Mouse (Mus musculus) liver, adult 2 months (tissue): ENCODE data around the gene Pla2g16. TPM values are rescaled to one million over a fixed set of nuclear protein-coding genes. Genes with fewer than 3 reads are reported as not detected.

Source experiments
- DNase-seq: peaks from one replicate; pipeline ENCODE4 v3.0.0-alpha.2; 2011; ENCODE audit warnings: low read depth, low spot score; ENCODE audit errors: extremely low read depth
- H3K27ac ChIP-seq: fragments of 200-500 bp; replicated peaks from 2 replicates; pipeline ENCODE4 v1.5.1; 2012; ENCODE audit warnings: low read depth, mild to moderate bottlenecking, control low read depth, inconsistent platforms, low read length; ENCODE audit not compliant: insufficient read depth
- H3K27me3 ChIP-seq: fragments of 200-500 bp; 2 replicates; pipeline ENCODE4 v1.6.1; 2012; ENCODE audit warnings: mild to moderate bottlenecking, moderate library complexity, low read length, inconsistent platforms; ENCODE audit not compliant: control insufficient read depth, insufficient read depth
- H3K36me3 ChIP-seq: fragments of 200-500 bp; 2 replicates; pipeline ENCODE4 v1.6.1; 2012; ENCODE audit warnings: low read length, inconsistent platforms; ENCODE audit not compliant: control insufficient read depth, insufficient read depth
- H3K4me1 ChIP-seq: fragments of 200-500 bp; 2 replicates; pipeline ENCODE4 v1.6.1; 2011; ENCODE audit warnings: low read length; ENCODE audit not compliant: control insufficient read depth, insufficient read depth
- H3K4me3 ChIP-seq: fragments of 200-500 bp; 2 replicates; pipeline ENCODE4 v1.5.1; 2011; ENCODE audit warnings: low read depth, mild to moderate bottlenecking, control low read depth, low read length, moderate library complexity; ENCODE audit not compliant: insufficient read depth
- H3K79me2 ChIP-seq: fragments of 200-500 bp; 2 replicates; pipeline ENCODE4 v1.6.1; 2012; ENCODE audit warnings: inconsistent platforms, mild to moderate bottlenecking, low read length, moderate library complexity; ENCODE audit not compliant: control insufficient read depth, insufficient read depth
- H3K9ac ChIP-seq: fragments of 200-500 bp; 2 replicates; pipeline ENCODE4 v1.6.1; 2012; ENCODE audit warnings: low read depth, mild to moderate bottlenecking, control low read depth, inconsistent platforms, low read length
- CTCF ChIP-seq: fragments of 200-500 bp; IDR thresholded peaks from 2 replicates; pipeline ENCODE4 v1.5.1; 2011; ENCODE audit warnings: low read depth, low read length, control low read depth
- POLR2A ChIP-seq: fragments of 200-500 bp; IDR thresholded peaks from 2 replicates; pipeline ENCODE4 v1.6.1; 2011; ENCODE audit warnings: low read length, control low read depth; ENCODE audit not compliant: insufficient read depth; ENCODE audit errors: extremely low read depth
- WGBS: fragments of 180-500 bp; shearing (Covaris S2); methylation state at CpG from one replicate; pipeline ENCODE4 v1.1.7; 2018; 5-methylcytosine and 5-hydroxymethylcytosine counted together
- polyA plus RNA-seq: library from polyadenylated mRNA; depleted of rRNA; stranded (reverse); fragments of >200 nt; gene quantifications from 2 replicates; pipeline ENCODE4 v1.2.3, GENCODE M21; 2012
- total RNA-seq: library from RNA; depleted of rRNA; stranded (reverse); fragments of >200 nt; gene quantifications from 2 replicates; pipeline ENCODE4 v1.2.3, GENCODE M21; 2014

The Pla2g16 gene
- total and polyA plus RNA-seq, 2 experiments = 6.5 to 9.7 TPM

DNA sequence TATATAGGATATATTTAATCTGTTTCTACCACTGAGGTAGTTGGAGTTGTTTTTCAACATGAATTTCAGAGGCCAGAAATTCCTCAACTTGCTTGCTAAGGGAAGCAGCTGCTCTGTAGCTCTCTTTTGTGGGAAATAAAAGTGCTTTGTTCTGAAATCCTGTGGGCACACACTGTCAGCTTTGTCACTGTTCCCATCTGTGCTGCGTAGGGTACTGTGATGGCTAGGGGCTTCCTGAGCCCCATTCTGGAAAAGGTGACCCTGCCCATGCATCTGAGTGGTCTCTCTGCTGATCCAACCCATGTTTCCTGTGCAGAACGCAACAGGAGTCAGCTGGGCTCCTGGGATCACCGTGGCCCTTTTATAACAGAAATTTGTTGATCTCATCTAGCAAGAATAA, 9.6 kb downstream of the Pla2g16 start:
- no peaks in the 10 kb centered on the region for H3K36me3 ChIP-seq
- H3K79me2 ChIP-seq = no peaks in the 10 kb centered on the region
- no peaks in the 10 kb centered on the region for H3K27me3 ChIP-seq
- no peak overlapping the region for H3K9ac ChIP-seq
- WGBS = 94% methylated on average over 3 of the region's 3 CpGs
- no peak overlapping the region for H3K27ac ChIP-seq
- no peak overlapping the region for H3K4me3 ChIP-seq
- no peaks in the 10 kb centered on the region for H3K4me1 ChIP-seq
- DNase-seq = no peak
- TF ChIP-seq POLR2A = no peak
- TF ChIP-seq CTCF = no peak

DNA sequence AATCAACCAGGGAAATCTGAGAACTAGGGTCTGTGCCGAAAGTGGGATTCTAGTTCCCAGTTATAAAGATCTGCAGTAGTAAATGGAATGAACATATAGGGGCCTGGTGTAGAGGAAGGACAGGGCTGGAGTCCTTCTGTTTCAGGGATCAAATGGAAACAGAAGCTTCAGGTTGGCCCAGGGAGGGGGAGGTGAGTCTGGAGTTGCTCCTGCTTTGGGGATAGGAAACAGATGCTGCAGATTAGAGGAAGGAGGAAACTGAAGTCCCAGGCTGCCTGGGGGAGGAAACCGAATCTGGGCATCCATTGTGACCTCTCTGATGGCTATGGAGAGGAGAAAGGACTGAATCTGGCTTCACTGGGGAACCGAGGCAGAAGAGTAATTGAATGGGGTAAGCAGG, 11.1 kb downstream of the Pla2g16 start:
- DNase-seq = no peak
- no peak overlapping the region for H3K27ac ChIP-seq
- no peaks in the 10 kb centered on the region for H3K4me1 ChIP-seq
- TF ChIP-seq CTCF (no peak), POLR2A (no peak)
- 74% methylated on average over 3 of the region's 3 CpGs for WGBS
- H3K27me3 ChIP-seq = no peaks in the 10 kb centered on the region
- no peaks in the 10 kb centered on the region for H3K79me2 ChIP-seq
- H3K36me3 ChIP-seq = no peaks in the 10 kb centered on the region
- no peak overlapping the region for H3K4me3 ChIP-seq
- no peak overlapping the region for H3K9ac ChIP-seq

DNA sequence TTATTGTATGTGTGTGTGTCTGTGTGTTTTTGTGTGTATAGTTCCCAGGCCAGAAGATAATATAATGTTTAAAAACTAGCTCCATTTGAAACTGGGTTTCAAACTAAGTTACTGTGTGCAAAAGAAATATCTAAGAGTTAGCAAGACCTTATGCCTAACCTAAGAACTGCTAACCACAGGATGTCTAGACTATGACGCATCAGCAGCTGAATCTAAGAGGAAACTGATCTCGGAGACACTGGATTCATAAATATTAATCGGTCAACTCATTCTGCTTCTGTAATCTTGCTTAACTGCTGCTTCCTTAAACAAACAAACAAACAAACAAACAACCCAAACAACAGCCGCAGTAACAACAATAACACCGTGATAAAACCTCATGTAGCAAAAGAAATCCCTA, 12.4 kb downstream of the Pla2g16 start:
- Histone ChIP-seq H3K79me2 (no peaks in the 10 kb centered on the region), H3K4me3 (no peak overlapping the region), H3K4me1 (no peaks in the 10 kb centered on the region), H3K27ac (no peak overlapping the region), H3K9ac (no peak overlapping the region), H3K36me3 (no peaks in the 10 kb centered on the region), H3K27me3 (no peaks in the 10 kb centered on the region)
- DNase-seq = no peak
- TF ChIP-seq POLR2A (no peak), CTCF (no peak)
- WGBS = 87% methylated on average over 5 of the region's 5 CpGs

DNA sequence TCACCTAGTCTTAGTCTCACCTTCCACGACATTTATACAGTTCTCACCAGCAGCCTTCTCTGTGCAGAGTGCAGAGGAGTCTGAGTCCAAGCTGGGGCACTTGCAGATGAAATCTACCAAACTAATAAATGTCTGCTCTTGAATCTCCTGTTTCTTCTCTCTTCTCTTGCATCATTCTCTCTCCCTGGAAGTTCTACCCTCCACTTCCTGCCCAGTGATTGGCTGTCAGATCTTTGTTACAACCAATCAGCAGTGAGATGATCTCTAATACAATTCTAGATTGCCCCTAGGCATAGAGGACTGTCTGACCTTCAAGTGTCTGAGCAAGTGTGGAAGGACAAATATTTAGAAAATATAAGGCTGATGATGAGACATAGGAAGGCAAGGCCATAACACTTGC, 18.9 kb downstream of the Pla2g16 start:
- Histone ChIP-seq H3K4me3 (no peak overlapping the region), H3K27ac (no peak overlapping the region), H3K36me3 (no peaks in the 10 kb centered on the region), H3K9ac (no peak overlapping the region), H3K27me3 (no peaks in the 10 kb centered on the region), H3K4me1 (peaks cover 7% of the 10 kb centered on the region; the same call in 1 of the 2 replicates), H3K79me2 (no peaks in the 10 kb centered on the region)
- DNase-seq = no peak
- WGBS = 96% methylated on average over 1 of the region's 1 CpGs
- no peak for TF ChIP-seq CTCF
- TF ChIP-seq POLR2A = no peak

DNA sequence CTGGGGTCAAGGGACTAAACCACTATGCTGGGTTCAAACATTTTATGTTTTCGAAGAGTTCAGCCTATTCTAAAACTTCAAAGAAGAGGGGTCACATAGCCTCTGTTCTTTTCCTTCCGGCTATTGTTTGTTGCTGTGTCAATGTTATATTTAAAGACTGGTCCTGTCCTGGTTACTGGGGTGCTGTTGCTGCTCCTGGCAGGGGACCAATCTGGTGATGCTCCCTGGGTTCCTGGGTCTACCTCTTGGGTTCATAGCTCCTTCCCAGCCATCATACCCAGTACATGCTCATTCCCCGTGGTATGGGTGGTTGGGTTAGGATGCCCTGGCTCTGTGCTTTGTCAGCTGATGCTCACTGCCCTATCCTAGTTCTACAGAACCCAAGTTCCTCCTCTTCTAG, 20.5 kb downstream of the Pla2g16 start:
- TF ChIP-seq POLR2A (no peak), CTCF (no peak)
- Histone ChIP-seq H3K9ac (no peak overlapping the region), H3K27me3 (no peaks in the 10 kb centered on the region), H3K36me3 (no peaks in the 10 kb centered on the region), H3K79me2 (no peaks in the 10 kb centered on the region), H3K27ac (no peak overlapping the region), H3K4me3 (no peak overlapping the region), H3K4me1 (peaks cover 8% of the 10 kb centered on the region; the same call in 1 of the 2 replicates)
- WGBS = 82% methylated on average over 3 of the region's 3 CpGs
- no peak for DNase-seq

DNA sequence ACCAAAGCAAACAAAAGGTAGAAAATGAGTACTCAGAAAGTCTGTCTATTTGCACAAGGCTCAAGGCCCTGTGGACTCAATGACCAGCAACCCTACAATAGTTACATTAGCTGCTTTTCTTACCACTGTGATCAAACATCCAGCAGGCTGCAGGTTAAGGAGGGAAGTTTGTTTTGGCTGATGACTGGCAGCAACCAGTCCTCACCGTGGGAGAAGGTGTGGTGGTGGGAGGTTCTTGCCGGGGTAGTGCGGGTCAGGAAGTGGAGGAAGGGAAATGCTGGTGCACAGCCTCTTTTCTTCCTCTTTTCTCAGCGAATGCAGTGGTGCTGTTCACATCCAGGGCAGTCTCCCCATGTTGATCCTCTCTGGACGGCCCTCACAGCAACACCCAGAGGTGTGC, 23.8 kb downstream of the Pla2g16 start:
- no peak overlapping the region for H3K4me3 ChIP-seq
- H3K9ac ChIP-seq = no peak overlapping the region
- H3K27me3 ChIP-seq = no peaks in the 10 kb centered on the region
- H3K4me1 ChIP-seq = peaks cover 8% of the 10 kb centered on the region; the same call in 1 of the 2 replicates
- H3K36me3 ChIP-seq = no peaks in the 10 kb centered on the region; the same call in 1 of the 2 replicates
- DNase-seq = peak; percentile 51
- H3K27ac ChIP-seq = no peak overlapping the region
- TF ChIP-seq CTCF (no peak), POLR2A (no peak)
- 6% methylated on average over 5 of the region's 5 CpGs for WGBS
- H3K79me2 ChIP-seq = no peaks in the 10 kb centered on the region

DNA sequence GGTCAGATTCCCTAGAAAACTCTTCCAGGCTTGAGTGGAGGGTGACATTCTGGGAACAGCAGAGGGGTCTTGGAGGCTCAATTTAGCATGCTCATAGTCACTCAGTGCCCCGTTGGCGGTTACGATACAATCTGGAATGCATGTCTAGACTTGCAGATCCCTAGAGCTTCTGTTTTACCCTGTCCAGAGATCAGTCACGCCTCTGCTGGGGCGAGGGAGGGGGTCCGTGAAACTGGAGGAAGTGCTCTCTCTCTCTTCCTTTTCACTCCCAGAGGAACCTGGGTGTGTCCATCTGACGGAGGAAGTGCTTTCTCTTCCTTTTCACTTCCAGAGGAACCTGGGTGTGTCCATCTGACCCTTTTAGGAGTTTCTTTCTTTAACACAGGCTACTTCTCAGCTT, 25.8 kb downstream of the Pla2g16 start:
- WGBS = 86% methylated on average over 7 of the region's 7 CpGs
- TF ChIP-seq POLR2A (no peak), CTCF (no peak)
- no peak overlapping the region for H3K27ac ChIP-seq
- DNase-seq = peak; percentile 13
- no peaks in the 10 kb centered on the region for H3K27me3 ChIP-seq
- no peaks in the 10 kb centered on the region for H3K79me2 ChIP-seq
- H3K4me3 ChIP-seq = no peak overlapping the region
- H3K36me3 ChIP-seq = no peaks in the 10 kb centered on the region; the same call in 1 of the 2 replicates
- peaks cover 8% of the 10 kb centered on the region; the same call in 1 of the 2 replicates for H3K4me1 ChIP-seq
- no peak overlapping the region for H3K9ac ChIP-seq
